Mouse (Mus musculus) cerebellum, postnatal 4 days (tissue): ENCODE results near the gene Ncoa3.

Experiments used
- DNase-seq, 2 experiments: peaks; one replicate each; pipeline ENCODE4 v3.0.0; 2022; ENCODE audit warnings: low spot score in 2 of 2, mixed read lengths in 1 of 2

Gene Ncoa3

DNA sequence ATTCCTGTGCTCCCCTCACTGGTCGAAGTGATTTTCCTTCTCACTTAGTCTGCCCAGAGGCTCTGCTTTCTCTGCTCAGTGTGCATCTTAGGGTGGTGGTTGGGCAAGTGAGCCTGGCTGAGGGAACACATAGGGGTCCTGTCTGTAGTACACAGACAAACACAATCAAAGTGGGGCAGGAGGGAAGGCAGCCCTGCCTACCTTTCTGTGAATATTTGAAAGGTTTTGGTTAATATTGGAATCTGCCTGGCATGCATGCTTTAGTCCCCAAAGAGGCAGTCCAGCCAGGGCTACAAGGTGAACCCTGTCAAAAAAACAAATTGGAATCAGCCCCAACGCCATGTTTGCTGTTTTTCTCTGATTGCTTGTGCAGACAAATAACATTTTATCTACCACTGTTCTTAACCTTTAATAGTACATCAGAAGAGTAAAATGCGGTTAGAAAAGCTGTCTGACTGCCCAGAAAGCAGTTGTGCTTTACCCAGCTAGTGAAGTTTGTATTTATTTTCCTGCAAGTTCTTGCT, 42.6 kb downstream of the Ncoa3 start:
- no peak for DNase-seq

DNA sequence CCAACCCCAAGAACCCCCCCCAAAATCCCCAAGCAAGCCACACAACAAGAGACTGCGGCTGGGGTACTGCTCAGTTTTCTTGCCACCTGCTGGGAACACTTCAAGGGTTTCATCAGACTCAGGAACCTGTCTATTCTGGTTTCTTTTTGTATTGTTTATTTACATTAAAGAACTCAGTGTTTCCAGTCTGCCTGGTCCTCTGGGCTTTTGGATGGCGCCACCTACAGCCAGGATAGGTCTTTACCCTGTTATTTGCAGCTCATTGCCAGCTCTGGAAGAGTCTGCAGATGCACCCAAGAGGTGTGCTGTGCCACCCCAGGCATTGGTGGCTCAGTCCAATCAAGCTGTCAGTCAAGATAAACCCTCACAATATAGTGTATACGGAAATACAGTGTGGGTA, 43.3 kb downstream of the Ncoa3 start:
- DNase-seq: no peak

- no peak for DNase-seq
These were observed 47.2 kb downstream of the Ncoa3 start for GRCm38 (mm10) chr2:166039681-166040080.

- DNase-seq: no peak
These were observed 50.1 kb downstream of the Ncoa3 start for GRCm38 (mm10) chr2:166042542-166042941.

DNA sequence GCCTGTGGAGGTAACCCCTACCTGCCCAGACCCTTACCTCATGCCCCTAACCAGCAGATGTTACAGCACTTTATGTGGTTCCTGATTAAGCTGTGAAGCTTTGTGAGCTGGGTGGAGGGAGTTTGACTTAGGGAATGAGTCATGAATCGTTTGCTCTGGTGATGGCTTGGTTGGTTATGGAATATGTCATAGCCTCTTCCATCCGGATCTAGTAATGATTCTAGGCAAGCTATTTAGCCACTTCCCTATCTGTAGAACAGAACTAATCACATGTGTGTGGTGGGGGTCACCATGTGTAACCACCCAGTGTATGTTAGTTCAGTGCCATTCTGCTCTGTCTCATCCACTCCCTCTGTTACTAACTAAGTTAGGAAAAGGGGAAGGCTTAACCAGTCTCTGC, 52.6 kb downstream of the Ncoa3 start:
- no peak for DNase-seq

- DNase-seq: no peak
These were observed 53.4 kb downstream of the Ncoa3 start for GRCm38 (mm10) chr2:166045549-166046501.

DNA sequence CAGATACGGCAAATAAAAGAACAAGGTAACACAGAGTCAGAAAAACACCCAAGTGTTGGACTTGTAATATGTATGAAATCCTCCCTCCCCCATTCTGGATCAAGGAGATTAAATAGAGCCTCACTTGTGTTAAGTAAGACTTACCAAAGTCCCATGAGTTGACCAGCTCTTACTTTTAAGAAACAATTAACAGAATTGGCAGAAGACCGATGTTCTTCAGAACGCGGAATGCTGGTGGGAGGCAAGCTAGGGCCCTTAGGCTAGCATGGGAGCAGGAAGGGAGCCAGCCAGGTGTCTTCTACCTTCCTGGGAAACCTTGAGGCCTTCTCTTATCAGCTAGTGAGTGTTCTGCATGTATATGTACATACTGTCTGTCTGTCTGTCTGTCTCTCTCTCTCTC, 55.5 kb downstream of the Ncoa3 start:
- no peak for DNase-seq

DNA sequence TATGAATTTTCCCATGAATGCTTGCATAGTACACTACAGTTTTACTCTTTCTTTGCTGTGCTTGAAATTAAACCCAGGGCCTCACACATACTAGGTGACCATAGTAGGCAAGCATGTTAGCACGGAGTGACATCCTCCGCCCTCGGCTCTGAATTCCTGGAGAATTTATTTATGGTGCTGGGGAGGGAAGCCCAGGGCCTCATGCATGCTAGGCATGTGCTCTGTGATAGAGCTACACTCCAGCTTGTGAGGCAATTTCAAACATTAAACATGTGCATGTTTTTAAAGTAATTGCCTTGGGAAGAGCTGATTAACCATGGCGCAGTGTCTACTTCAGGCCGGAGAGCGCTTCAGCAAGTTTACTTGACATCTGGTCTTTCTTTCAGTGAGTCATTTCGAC, 56.4 kb downstream of the Ncoa3 start:
- DNase-seq: no peak

- no peak for DNase-seq
These were observed 59.0 kb downstream of the Ncoa3 start for GRCm38 (mm10) chr2:166051421-166051820.

DNA sequence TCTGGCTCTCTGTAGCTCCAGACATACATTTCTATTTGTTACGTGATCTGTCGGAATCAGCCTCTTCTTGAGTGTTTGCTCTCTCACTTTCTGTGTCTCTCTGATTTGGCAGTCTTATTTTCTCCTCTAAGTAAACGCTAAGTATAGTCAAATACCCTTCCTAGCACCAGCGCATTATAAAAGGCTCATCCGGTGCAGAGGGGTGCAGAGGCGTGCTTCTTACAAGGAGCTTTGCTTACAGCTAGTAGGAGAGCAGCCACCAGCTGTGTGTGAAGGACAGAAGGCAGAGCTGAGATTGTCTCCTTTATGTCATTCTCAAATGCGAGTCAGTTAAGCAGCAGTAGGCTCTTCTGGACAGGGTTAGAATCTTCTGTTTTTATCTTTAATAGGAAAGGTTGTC, 59.5 kb downstream of the Ncoa3 start:
- no peak for DNase-seq

GRCm38 (mm10) chr2:166054002-166054539, 61.6 kb downstream of the Ncoa3 start:
- DNase-seq: no peak

- DNase-seq: peak in 1 of 2 experiments; percentile 59
These were observed 67.4 kb downstream of the Ncoa3 start for GRCm38 (mm10) chr2:166059684-166060423.

DNA sequence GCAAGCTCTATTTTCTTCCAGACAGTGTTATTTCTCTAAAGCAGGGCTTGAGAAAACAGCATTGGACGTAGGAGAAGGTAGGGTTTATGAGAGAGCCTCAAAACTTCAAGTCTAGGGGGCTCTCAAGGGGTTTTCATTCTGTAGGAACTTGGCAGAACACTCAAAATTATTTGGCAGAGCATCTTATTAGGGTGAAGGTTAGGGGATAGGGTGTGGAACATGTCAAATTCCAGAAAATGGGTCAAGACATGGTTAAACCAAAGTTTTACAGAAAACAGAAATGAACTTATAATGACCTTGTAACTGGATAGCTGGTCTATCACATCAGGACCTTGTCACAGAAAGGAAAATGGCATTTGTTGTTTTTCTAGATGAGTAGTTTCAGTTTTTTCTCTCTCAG, 69.6 kb downstream of the Ncoa3 start:
- DNase-seq: no peak

GRCm38 (mm10) chr2:166062431-166062830, 70.0 kb downstream of the Ncoa3 start:
- no peak for DNase-seq

- DNase-seq: no peak
These were observed 74.0 kb downstream of the Ncoa3 start for GRCm38 (mm10) chr2:166066434-166066833.

DNA sequence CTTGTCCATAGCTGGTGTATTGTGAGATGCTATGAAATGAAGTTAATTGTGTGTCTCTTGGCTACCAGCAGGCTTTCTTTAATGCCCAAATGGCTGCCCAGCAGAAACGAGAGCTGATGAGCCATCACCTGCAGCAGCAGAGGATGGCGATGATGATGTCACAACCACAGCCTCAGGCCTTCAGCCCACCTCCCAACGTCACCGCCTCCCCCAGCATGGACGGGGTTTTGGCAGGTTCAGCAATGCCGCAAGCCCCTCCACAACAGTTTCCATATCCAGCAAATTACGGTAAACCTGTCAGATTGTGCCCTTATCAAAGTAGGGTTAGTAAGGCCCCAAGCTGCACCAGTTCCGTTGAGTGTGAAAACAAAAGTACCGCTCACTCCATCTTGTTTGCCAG, 75.8 kb downstream of the Ncoa3 start:
- DNase-seq: no peak

- DNase-seq: no peak
These were observed 76.7 kb downstream of the Ncoa3 start for GRCm38 (mm10) chr2:166069164-166069563.

DNA sequence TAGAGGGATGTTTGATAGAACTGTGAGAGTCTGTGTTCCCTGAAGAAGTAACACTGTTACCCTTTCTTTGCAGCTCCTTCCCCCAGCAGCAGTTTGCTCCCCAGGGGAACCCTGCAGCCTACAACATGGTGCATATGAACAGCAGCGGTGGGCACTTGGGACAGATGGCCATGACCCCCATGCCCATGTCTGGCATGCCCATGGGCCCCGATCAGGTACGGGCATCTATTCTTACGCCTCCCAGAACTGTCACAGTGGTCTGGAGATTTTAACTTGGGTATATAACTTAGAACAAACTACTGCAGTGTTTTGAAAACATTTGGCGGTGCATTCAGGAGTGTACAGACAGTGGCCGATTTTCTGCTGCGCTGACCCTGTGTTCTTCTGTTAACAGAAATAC, 77.3 kb downstream of the Ncoa3 start:
- no peak for DNase-seq

DNA sequence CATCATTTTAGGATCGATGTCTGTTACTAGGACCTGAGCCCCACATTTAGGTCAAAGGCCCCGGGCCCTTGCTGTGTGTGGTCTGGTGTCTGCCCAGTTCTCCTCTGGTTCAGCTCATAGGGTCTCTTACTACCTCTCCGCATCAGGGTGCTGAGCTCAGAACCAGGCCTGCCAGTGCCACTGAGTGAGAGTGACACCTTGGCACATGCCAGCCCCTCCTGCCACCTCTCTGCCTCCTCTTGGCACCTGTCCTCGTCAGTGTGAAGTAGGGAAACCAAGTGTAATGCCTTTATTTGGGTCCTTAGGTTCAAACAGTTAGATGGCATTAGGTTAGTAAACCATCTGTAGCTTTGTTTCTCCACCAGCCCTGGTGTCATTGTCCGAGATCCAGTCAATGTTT, 79.0 kb downstream of the Ncoa3 start:
- DNase-seq: no peak

DNA sequence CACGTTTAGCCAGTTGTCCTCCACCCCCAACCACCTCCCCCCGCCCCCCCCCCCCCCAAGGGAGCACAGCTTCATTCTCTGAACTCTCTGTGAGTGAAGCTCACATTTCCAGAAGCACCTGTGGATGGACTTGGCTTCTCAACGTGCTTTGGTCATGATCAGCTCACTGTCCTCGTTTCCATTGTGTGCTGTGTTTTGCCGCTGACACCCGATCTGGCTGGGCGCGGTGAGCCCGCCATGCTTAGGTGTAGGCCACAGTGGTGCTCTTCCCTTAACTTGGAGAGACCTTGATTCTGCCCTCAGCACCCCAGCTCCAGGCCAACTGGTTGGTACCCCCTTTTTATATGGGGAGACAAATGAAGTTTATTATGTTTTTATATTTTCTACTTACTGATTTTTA, 79.5 kb downstream of the Ncoa3 start:
- DNase-seq: no peak

- no peak for DNase-seq
These were observed 80.6 kb downstream of the Ncoa3 start for GRCm38 (mm10) chr2:166073082-166073481.

GRCm38 (mm10) chr2:166074322-166074721, 81.9 kb downstream of the Ncoa3 start:
- DNase-seq: no peak
